Mouse (Mus musculus): ENCODE measurements around the gene Zmiz1. TPM values are rescaled to one million over a fixed set of nuclear protein-coding genes. Genes with fewer than 3 reads are reported as not detected.

Zmiz1 gene
- polyA plus RNA-seq, 1 experiment from 2014 or later = 37.0 TPM

DNA sequence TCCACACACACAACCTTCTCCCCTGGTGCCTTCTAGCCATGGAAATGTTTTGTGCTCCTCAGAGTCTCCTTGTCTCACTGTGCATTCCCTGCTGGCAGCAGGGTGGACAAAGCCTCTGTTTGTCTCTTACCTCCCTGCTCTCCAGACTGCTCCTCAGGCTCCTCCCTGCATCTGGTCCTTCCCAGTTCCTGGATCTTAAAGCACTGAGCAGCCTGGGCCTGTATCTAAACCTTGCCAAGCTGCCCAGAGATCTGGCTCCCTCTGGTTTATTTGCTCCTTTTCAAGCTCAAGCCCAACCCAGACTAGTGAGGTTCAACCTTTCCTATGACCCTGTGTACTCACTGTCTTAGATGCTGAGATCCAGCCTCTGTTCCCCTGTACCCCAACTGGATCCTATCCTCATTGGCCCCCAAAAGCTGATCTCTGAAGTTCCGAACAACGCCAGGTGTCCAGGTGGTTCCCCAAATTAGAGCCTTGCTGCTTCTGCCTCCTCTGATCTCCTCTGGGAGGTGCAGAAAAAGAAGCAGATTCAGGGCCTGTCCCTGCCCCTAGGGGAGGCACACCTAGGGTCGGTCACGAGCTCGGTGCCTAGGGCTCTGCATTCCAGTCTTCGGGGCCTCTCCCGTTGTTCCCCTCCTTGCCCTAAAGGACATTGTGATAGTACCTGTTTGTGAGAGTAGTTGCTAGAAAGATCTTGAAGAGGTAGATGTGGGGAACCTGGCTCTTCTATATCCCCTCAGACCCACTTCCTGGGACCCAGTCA lies 171.8 kb downstream of the Zmiz1 start:
- Histone ChIP-seq H3K4me1 (ENCODE audit: control insufficient read depth, insufficient read depth, low read length) (peaks cover 28% of the 10 kb centered on the region), H3K36me3 (ENCODE audit: control insufficient read depth, insufficient read depth, low read length) (peaks cover 18% of the 10 kb centered on the region), H3K27me3 (replicated peaks; ENCODE audit: control insufficient read depth, insufficient read depth, low read length) (no peaks in the 10 kb centered on the region), H3K9ac (ENCODE audit: low read length) (no peak overlapping the region), H3K27ac (ENCODE audit: low read depth, low read length) (no peak overlapping the region), H3K9me3 (replicated peaks; ENCODE audit: control insufficient read depth, low read length) (no peaks in the 10 kb centered on the region), H3K4me3 (ENCODE audit: low read depth, low read length) (no peak overlapping the region), H3K4me2 (ENCODE audit: low read length) (no peak overlapping the region)
- DNase-seq (ENCODE audit: low spot score) = no peak
- no peak for ATAC-seq
- WGBS = 96% methylated on average over 7 of the region's 7 CpGs

DNA sequence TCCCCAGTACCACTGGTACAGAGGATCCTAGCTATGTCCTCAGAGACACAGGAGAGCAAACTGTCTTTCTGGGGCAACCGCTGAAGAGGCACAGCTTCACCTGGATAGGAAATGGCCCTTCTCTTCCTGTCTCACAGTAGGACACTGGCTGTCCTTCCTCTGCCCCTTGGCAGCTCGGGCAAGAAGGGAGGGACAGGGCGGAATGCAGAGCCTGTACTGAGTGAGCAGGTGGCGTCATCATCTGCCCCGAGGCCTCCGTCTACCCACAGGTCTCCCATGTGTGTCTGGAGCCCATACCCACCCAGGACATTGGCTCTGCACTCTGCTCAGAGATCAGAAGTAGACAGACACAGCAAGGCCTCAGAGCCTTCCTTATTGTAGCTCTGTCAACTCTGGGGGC lies 172.5 kb downstream of the Zmiz1 start:
- Histone ChIP-seq H3K9me3 (replicated peaks; ENCODE audit: control insufficient read depth, low read length) (no peaks in the 10 kb centered on the region), H3K4me3 (ENCODE audit: low read depth, low read length) (no peak overlapping the region), H3K4me1 (ENCODE audit: control insufficient read depth, insufficient read depth, low read length) (peaks cover 33% of the 10 kb centered on the region), H3K36me3 (ENCODE audit: control insufficient read depth, insufficient read depth, low read length) (peaks cover 18% of the 10 kb centered on the region), H3K27ac (ENCODE audit: low read depth, low read length) (no peak overlapping the region), H3K27me3 (replicated peaks; ENCODE audit: control insufficient read depth, insufficient read depth, low read length) (no peaks in the 10 kb centered on the region), H3K4me2 (ENCODE audit: low read length) (no peak overlapping the region), H3K9ac (ENCODE audit: low read length) (no peak overlapping the region)
- WGBS = 89% methylated on average over 6 of the region's 6 CpGs
- no peak for ATAC-seq
- no peak for DNase-seq (ENCODE audit: low spot score)

DNA sequence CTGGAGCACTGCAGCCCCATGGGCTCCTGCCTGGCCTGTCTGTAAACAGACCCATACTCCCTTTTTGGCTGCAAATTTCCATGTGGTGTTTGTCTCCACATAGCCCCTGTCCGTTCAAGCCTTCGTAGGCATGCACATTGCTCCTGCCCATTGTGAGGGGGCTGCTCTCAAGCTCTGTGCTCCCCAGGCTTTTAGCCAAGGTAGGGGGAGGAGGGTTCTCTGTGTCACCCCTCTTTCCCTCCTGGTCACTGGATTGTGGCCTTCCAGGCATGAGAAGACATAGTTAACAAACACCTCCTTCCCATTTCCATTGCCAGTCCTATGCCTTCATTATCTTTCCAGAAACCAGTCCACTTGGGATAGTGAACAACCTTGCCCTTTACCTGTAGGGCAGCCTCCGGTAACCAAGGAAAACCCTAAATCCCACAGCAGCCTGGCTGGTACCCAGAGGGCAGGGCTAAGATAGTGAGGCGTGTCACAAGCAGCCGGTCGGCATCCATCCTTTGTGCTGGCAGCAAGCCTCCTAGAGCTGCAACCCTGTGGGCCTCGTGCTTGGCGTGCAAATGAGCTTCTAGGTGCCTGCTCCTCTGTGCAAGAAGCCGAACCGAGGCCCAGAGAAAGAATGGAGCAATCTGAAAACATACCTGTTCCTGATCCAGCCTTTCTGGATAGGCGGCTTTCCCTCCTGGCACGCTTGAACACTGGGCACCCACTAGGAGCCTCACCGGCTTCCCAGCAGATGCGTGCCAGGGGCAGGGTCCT lies 174.7 kb downstream of the Zmiz1 start:
- peaks cover 30% of the 10 kb centered on the region for H3K36me3 ChIP-seq (ENCODE audit: control insufficient read depth, insufficient read depth, low read length)
- H3K9ac ChIP-seq (ENCODE audit: low read length) = peak overlapping the region; percentile 21
- no peak overlapping the region for H3K4me2 ChIP-seq (ENCODE audit: low read length)
- H3K4me3 ChIP-seq (ENCODE audit: low read depth, low read length) = no peak overlapping the region
- peak; percentile 65; the same call in 1 of the 2 replicates for ATAC-seq
- 40% methylated on average over 14 of the region's 14 CpGs for WGBS
- H3K27ac ChIP-seq (ENCODE audit: low read depth, low read length) = peak overlapping the region; percentile 53
- H3K4me1 ChIP-seq (ENCODE audit: control insufficient read depth, insufficient read depth, low read length) = peaks cover 31% of the 10 kb centered on the region
- no peaks in the 10 kb centered on the region for H3K27me3 ChIP-seq (replicated peaks; ENCODE audit: control insufficient read depth, insufficient read depth, low read length)
- DNase-seq (ENCODE audit: low spot score) = peak; percentile 80
- H3K9me3 ChIP-seq (replicated peaks; ENCODE audit: control insufficient read depth, low read length) = no peaks in the 10 kb centered on the region

DNA sequence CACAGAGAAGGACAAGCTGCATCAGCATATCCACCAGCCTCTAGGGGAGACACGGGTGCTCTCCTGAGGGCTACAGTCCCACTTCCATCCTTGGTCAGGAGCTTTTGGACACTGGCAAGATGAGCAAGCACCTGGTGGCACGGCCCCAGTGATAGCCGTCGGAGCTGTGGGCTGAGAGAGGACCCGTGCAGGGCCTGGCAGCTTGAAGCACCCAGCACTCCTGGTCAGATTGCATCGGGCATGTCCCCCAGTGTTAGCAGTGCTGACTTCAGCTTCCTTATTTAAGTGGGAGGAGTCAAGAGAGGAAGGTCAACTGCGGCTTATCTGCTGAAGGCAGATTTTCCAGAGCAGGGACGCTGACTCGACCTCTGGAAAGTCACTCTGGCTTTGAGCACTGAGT lies 175.3 kb downstream of the Zmiz1 start:
- Histone ChIP-seq H3K9me3 (replicated peaks; ENCODE audit: control insufficient read depth, low read length) (no peaks in the 10 kb centered on the region), H3K9ac (ENCODE audit: low read length) (peak overlapping the region; percentile 21; the same call in 1 of the 2 replicates), H3K4me2 (ENCODE audit: low read length) (no peak overlapping the region), H3K27ac (ENCODE audit: low read depth, low read length) (peak overlapping the region; percentile 53), H3K36me3 (ENCODE audit: control insufficient read depth, insufficient read depth, low read length) (peaks cover 36% of the 10 kb centered on the region), H3K27me3 (replicated peaks; ENCODE audit: control insufficient read depth, insufficient read depth, low read length) (no peaks in the 10 kb centered on the region), H3K4me1 (ENCODE audit: control insufficient read depth, insufficient read depth, low read length) (peaks cover 31% of the 10 kb centered on the region), H3K4me3 (ENCODE audit: low read depth, low read length) (no peak overlapping the region)
- 80% methylated on average over 9 of the region's 9 CpGs for WGBS
- ATAC-seq = no peak; the same call in 1 of the 2 replicates
- no peak for DNase-seq (ENCODE audit: low spot score)

DNA sequence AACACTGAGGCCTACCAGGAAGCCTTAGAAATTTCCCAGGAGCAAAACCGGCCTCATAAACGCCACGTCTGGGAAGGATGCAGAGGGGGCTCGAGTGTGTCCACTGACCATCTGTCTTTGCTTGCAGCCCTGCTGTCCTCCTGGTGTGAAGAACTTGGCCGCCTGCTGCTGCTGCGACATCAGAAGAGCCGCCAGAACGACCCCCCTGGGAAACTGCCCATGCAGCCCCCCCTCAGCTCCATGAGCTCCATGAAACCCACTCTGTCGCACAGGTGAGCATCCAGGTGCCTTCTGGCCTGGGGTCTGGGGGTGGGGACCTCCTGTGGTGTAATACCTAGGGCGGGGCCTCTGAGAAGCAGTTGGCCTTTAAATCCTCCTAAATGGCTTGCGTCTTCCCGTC lies 176.8 kb downstream of the Zmiz1 start:
- Histone ChIP-seq H3K4me3 (ENCODE audit: low read depth, low read length) (no peak overlapping the region), H3K27ac (ENCODE audit: low read depth, low read length) (peak overlapping the region; percentile 77), H3K9ac (ENCODE audit: low read length) (no peak overlapping the region), H3K9me3 (replicated peaks; ENCODE audit: control insufficient read depth, low read length) (no peaks in the 10 kb centered on the region), H3K4me2 (ENCODE audit: low read length) (no peak overlapping the region), H3K4me1 (ENCODE audit: control insufficient read depth, insufficient read depth, low read length) (peaks cover 31% of the 10 kb centered on the region), H3K36me3 (ENCODE audit: control insufficient read depth, insufficient read depth, low read length) (peaks cover 49% of the 10 kb centered on the region), H3K27me3 (replicated peaks; ENCODE audit: control insufficient read depth, insufficient read depth, low read length) (no peaks in the 10 kb centered on the region)
- no peak for ATAC-seq
- no peak for DNase-seq (ENCODE audit: low spot score)
- WGBS = 70% methylated on average over 12 of the region's 12 CpGs

DNA sequence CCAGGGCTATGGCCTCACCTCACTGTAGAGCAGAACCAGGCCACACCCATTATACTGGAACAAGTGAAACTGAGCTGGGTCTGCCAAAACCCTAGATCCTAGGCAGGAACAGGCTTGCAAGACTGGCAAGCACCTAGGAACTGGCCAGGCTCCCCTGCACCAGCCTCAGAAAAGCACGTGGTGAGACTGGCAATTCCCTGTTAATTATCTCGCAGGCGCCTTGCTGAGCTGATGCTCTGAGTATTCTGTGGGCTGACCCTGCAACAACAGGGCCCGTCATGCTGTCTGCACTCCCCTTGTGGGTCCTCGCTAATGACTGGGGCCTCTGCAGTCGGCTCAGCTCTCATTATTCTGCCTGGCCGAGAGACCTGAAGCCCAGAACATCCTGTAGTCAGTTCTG lies 177.3 kb downstream of the Zmiz1 start:
- 0 out of 2 replicates have a peak overlapping the region, but pooled peaks have one; percentile 17 for H3K9ac ChIP-seq (ENCODE audit: low read length)
- H3K36me3 ChIP-seq (ENCODE audit: control insufficient read depth, insufficient read depth, low read length) = peaks cover 50% of the 10 kb centered on the region
- H3K4me3 ChIP-seq (ENCODE audit: low read depth, low read length) = no peak overlapping the region
- DNase-seq (ENCODE audit: low spot score) (peak; percentile 83), ATAC-seq (peak; percentile 63)
- peaks cover 31% of the 10 kb centered on the region for H3K4me1 ChIP-seq (ENCODE audit: control insufficient read depth, insufficient read depth, low read length)
- H3K27me3 ChIP-seq (replicated peaks; ENCODE audit: control insufficient read depth, insufficient read depth, low read length) = no peaks in the 10 kb centered on the region
- no peak overlapping the region for H3K4me2 ChIP-seq (ENCODE audit: low read length)
- no peaks in the 10 kb centered on the region for H3K9me3 ChIP-seq (replicated peaks; ENCODE audit: control insufficient read depth, low read length)
- H3K27ac ChIP-seq (ENCODE audit: low read depth, low read length) = peak overlapping the region; percentile 77
- WGBS = 6% methylated on average over 7 of the region's 7 CpGs

DNA sequence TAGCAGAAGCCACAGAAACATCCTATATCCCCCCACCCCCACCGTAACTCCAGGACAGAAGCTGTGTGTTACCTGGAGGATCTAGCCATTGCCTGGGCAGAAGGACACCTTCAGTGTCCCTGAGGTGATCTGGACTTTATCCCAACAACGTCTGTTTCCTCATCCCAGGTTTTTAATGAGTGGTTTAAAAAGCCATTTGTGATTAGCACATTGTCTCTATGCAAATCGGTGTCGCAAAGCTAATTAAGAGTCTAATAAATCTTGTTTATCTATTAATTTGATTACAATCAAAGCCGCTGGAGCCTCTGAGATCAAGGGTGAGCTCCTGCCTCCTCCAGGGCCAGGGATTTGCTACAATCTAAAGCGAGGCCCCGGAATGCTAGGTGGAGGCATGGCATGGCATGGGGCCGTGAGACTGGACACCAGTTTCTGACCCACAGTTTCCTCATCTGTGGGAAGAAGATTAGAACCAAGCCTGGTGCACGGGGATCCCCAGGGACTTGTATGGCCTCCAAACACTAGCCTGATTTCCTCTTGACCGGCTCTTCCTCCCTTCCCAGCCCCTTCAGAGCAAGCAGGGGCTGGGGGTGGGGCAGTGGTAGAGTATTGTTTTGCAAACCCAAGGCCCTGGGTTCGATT lies 180.3 kb downstream of the Zmiz1 start:
- peaks cover 70% of the 10 kb centered on the region for H3K36me3 ChIP-seq (ENCODE audit: control insufficient read depth, insufficient read depth, low read length)
- no peak overlapping the region for H3K9ac ChIP-seq (ENCODE audit: low read length)
- no peak overlapping the region for H3K27ac ChIP-seq (ENCODE audit: low read depth, low read length)
- no peaks in the 10 kb centered on the region for H3K9me3 ChIP-seq (replicated peaks; ENCODE audit: control insufficient read depth, low read length)
- ATAC-seq (no peak), DNase-seq (ENCODE audit: low spot score) (no peak)
- 71% methylated on average over 11 of the region's 11 CpGs for WGBS
- H3K4me2 ChIP-seq (ENCODE audit: low read length) = no peak overlapping the region
- H3K4me1 ChIP-seq (ENCODE audit: control insufficient read depth, insufficient read depth, low read length) = peaks cover 15% of the 10 kb centered on the region
- no peaks in the 10 kb centered on the region for H3K27me3 ChIP-seq (replicated peaks; ENCODE audit: control insufficient read depth, insufficient read depth, low read length)
- no peak overlapping the region for H3K4me3 ChIP-seq (ENCODE audit: low read depth, low read length)

DNA sequence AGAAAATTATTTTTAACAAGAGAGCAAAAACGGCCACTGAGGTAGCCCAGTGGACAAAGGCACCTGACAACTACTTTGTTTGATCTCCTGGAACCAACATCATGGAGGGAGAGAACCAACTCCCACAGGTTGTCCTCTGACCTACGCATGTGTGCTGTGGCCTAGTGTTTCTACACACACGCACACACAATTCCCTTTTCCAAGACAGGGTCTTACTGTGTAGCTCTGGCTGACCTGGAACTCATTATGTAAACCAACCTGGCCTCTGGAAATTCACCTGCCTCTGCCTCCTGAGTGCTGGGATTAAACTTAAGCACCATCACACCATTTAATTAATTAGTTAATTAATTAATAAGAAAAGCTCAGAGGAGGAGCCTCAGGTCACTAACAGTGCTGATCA lies 181.0 kb downstream of the Zmiz1 start:
- Histone ChIP-seq H3K4me1 (ENCODE audit: control insufficient read depth, insufficient read depth, low read length) (peaks cover 13% of the 10 kb centered on the region), H3K27ac (ENCODE audit: low read depth, low read length) (no peak overlapping the region), H3K4me3 (ENCODE audit: low read depth, low read length) (no peak overlapping the region), H3K4me2 (ENCODE audit: low read length) (no peak overlapping the region), H3K36me3 (ENCODE audit: control insufficient read depth, insufficient read depth, low read length) (peaks cover 78% of the 10 kb centered on the region), H3K9me3 (replicated peaks; ENCODE audit: control insufficient read depth, low read length) (no peaks in the 10 kb centered on the region), H3K27me3 (replicated peaks; ENCODE audit: control insufficient read depth, insufficient read depth, low read length) (no peaks in the 10 kb centered on the region), H3K9ac (ENCODE audit: low read length) (no peak overlapping the region)
- ATAC-seq = no peak
- WGBS = 84% methylated on average over 3 of the region's 3 CpGs
- DNase-seq (ENCODE audit: low spot score) = no peak

All from forebrain, embryonic 14.5 days (tissue).